Mouse (Mus musculus): ENCODE measurements around the gene Olfr138. TPM values are rescaled to one million over a fixed set of nuclear protein-coding genes. Genes with fewer than 3 reads are reported as not detected.

Gene Olfr138
- total RNA-seq (2017): not detected in 2 replicates

GRCm38 (mm10) chr17:38260735-38261134 is at the start of gene Olfr138:
Gene Olfr138, plus strand, starts transcription at chr17:38261035.
- ATAC-seq (ENCODE audit: extremely low read depth, insufficient number of reproducible peaks, low FRiP score, poor library complexity, severe bottlenecking): no peak

- ATAC-seq (ENCODE audit: extremely low read depth, insufficient number of reproducible peaks, low FRiP score, poor library complexity, severe bottlenecking): no peak
Measured at GRCm38 (mm10) chr17:38307470-38307869, 46.6 kb downstream of the Olfr138 start, which contains the start of gene Olfr137. Gene Olfr137, minus strand, starts transcription at chr17:38307570.

Other genes starting within 250 kb of the Olfr138 start
- 0.12 TPM in 1 of 2 replicates, not detected in the other for gene Olfr129, start 201.0 kb upstream of the Olfr138 start, total RNA-seq (2017)
- gene Olfr130, start 197.1 kb upstream of the Olfr138 start, total RNA-seq (2017): not detected in 2 replicates
- not detected in 2 replicates for gene Olfr131, start 172.3 kb upstream of the Olfr138 start, total RNA-seq (2017)
- not detected in 2 replicates for gene Olfr132, start 126.5 kb upstream of the Olfr138 start, total RNA-seq (2017)
- not detected in 2 replicates for gene Olfr133, start 115.8 kb upstream of the Olfr138 start, total RNA-seq (2017)
- not detected in 2 replicates for gene Olfr134, start 89.6 kb upstream of the Olfr138 start, total RNA-seq (2017)
- gene Olfr135, start 56.7 kb upstream of the Olfr138 start, total RNA-seq (2017): 1.4 TPM in 1 of 2 replicates, not detected in the other
- 0.81 TPM in 1 of 2 replicates, not detected in the other for gene Olfr137, start 46.5 kb downstream of the Olfr138 start, total RNA-seq (2017)
- gene Olfr136, start 68.8 kb downstream of the Olfr138 start, total RNA-seq (2017): 0.25 TPM in 1 of 2 replicates, not detected in the other
- gene Esp36, start 159.2 kb downstream of the Olfr138 start, total RNA-seq (2017): not detected in 2 replicates

Data from neutrophil, adult 5-6 weeks (primary cell).